Mouse (Mus musculus) retina, embryonic 14.5 days (tissue): ENCODE results near the gene Cpne2.

Experiments
- DNase-seq: peaks from one replicate; pipeline ENCODE4 v3.0.0-alpha.2; 2015; ENCODE audit warnings: low spot score

The Cpne2 gene

DNA sequence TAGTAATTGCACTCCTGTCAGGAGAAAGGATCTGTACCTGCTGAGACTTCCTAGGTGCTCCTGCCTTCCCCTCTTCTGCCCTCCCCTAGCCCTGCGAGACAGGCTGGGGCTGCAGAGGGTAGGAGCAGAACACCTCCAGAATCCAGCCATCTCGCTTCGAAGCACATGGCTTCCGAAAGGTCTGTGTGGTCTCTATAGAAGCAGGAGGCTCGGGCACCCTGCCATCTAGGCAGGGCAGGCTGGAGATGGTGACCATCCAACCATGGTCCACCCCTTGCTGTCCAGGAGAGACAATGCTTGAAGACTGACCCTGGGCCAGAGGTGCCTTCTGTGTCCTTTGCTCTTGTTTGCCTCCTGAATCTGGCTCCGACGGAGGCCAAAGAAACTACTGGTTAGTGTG, 2.8 kb downstream of the Cpne2 start:
- no peak for DNase-seq

DNA sequence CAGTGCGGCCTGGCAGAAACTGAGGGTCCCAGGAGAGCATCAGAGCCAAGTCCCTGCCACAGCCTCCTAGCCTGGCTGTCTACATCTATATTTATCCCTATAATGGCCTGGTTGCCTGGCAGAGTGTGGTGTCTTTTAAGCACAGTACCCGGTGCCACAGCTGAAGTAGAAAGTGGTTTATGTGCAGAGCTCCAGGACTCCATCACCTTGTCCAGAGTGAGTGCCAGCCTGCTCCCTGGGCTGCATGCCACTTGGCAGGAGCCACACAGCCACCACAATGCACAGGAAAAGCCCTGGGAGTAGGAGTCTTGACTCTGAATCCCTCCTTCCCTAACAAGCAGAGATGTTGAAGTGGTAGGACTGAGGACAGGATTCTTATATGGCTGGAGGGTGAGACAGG, 4.7 kb downstream of the Cpne2 start:
- DNase-seq: no peak

DNA sequence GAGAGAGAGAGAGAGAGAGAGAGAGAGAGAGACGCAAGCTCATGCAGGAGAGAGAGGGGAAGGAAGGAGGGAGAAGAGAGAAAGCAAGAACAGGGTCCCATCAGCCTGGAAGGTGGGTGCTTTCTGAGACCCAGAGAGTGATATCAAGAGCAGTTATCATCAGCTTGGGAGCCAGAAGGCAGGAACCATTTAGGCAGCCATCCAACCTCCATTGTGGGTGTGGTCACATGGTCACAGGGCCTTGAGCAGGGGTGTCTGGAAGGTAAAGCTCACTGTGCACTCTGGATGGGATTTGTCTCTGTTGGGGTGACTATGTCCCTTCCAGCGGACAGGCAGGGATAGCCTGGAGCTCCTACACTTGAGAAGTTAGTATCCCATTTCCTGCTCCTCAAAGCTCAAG, 7.2 kb downstream of the Cpne2 start:
- DNase-seq: no peak

DNA sequence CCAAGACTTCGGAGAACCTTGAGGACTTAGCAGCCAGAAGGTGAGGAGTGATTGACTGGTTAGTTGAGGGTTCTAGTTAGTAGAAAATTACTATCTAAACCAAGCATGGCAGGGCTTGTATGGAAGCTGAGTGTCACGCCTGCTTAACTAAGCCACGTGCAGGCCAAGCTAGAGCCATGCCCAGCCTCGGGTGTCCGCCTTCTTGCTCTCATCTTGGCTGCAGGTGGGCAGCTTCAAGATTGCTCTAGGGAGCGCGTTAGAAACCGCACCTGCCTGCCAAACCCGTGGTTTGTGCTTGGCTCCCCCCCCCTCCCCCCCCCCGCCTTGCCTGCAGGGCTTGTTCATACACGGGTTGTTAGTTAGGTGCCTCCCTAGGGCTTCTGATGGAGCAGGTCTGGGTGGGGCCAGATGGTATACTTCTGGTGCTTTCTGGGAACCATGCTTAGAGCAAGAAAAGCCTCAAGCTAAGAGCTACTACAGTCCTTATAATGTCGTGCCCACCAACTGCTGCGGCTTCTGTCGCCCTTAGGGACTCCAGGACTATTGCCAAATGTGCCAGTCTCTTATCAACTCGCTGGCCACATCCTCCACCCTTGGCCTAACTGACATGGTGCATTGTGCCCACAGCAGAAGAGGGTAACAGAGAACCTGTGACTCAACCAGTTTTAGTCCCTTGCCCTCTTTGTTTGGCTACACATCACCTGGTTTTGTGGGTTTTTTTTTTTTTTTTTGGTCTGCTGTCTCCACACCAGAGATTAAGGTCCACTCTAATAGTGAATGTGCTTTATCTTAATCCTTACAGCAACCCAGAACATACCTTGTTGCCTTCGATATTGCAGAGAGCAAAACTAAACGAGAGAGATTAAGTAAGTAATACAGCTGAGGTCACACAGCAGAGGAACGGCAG, 8.4 kb downstream of the Cpne2 start:
- no peak for DNase-seq

DNA sequence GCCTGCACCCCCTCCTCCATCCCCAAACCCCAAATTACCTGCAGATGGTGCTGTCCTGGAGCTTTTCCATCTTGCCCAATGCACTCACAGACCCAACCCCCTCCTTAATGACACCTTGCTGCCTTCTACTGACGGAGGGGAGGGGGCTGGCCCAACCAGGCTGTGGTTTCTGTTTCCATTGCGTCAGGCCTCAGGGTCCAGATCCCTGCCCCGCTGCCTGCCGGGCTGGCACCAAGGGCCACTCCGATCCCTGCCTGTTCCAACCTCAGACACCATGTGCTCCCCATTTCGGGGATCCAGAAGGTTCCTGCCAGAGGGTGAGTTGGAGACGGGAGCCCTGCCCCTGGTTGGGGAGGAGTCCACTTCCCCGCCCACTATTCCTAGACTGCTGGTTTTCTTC, 11.2 kb downstream of the Cpne2 start:
- no peak for DNase-seq

DNA sequence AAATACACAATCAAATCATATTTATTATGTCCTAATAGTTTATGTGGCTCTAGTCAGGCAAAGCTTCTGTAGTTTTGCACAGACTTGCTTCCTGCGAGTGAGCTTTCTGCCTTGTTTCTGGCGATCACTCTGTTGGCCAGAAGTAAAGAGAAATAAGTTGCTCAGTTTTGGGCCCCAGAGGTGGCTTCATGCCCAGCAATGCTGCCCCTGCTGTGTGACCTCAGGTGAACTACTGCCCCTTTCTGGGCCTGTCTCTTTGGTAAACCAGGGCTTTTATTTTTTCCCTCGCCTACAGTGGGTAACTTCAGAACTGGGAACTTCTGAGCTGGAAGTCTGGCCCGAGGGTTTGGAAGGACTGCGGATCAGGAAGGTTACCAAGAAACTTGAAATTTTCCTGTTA, 16.3 kb downstream of the Cpne2 start:
- no peak for DNase-seq

DNA sequence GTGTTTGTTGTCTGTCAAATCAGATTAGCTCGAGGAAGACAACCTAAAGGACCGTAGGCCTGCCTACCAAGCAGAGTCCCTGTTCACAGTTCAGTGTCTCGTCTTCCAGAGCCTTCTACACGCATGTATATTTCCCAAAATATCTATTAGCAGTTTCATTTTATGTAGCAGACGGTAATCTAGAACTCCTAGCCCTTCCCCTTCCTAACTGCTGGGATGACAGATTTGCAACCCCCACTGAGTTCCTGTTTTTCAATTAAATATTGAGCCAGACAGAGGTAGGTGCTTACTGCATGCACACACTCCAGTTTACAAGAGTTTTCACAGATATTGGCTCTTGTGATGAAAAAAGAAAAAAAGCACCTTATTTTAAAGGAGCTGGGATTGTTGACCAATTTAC, 16.7 kb downstream of the Cpne2 start:
- no peak for DNase-seq

DNA sequence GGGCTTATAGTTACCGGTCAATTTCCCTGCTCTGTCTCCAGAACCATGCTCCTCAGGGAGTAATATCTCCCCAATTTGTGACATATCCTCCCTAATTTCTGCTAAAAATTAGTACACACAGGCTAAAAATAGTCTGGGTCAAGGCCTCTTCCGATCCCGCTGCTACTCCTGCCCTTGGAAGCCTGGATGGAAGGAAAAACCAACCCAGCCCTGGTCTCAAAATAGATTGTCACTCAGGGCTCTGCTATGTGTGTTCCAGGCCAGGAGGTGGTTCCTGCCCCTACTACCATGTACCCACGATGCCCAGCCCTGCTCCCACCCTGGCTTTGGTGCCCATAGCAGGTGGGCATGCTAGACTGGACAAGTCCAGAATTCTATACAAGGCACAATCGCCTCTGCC, 17.2 kb downstream of the Cpne2 start:
- no peak for DNase-seq

DNA sequence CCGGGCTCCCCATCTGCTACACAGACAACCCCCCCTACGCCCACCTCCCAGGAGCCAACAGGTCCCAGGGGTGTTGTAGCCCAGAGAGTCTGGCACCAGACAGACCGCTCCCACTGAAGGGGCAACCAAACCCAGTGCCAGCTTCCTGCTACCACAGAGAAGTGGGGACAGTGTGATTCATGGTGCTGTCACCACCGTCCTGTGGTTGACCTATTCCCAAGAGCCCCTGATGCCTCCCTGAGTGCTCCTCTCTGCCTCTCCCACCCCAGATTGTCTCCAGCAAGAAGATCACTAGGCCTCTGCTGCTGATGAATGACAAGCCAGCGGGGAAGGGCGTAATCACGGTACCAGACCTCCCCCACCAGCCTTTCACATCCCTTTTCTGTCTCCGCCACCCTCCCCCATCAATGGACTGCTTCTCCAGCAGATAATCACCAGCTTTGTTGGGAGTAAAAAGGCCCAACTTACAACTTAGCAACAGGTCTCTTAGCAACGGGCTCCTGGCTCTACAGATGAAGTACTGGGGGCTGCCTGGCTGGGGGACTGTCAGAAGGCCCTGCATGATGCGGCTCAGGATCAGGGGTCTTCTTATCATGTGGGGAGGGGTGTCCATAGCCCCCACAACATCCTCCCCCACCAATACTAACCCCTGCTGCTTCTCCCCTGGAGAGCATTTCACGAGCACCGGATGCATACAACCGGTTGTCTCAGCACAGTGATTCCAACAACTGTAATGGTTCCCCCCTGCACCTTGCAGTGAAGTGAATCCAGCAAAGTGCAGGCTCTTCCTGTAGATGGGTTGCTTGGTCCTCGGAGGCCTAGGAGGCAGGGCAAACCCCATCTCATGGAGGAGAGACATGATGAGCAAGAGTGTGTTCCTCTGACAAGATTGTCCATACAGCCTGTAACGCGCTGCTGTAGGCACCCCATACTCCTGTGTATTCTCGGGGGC, 19.0 kb downstream of the Cpne2 start:
- peak; percentile 58 for DNase-seq

DNA sequence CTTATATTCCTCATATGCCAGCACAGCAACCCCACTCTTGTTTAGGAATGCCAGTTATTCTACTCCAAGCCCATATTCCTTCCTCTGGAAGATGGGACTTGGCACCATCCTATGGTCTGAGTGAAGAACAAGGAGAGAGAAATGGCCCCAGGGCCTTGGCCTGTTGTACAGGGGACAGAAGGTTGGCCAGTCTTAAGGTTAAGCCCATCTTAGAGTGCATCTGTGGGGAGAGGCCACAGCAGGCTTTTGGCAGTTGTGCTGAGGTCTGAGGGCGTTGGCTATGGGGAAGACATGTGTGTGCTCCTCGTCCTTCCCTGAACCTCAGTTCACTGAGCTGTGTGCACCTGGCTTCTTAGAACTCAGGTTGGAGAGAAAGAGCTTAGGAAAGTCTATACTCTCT, 19.9 kb downstream of the Cpne2 start:
- DNase-seq: no peak

DNA sequence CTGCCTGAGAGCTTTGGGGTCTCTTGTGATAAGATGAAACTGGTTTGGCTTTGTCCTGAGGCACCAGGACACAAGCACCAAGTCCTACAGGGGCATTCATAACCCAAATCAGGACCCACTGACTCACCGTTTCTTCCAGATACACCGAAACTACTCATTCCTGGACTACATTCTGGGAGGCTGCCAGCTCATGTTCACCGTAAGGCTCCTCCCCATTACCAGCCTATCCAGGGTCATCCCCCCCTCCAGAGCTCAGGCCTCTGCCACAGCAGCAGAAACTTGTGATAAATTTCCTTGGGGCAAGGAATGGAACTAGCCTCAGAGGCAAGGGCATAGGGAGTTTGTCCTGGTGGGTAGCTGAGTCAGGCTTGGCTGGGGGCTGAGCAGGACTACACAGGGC, 24.5 kb downstream of the Cpne2 start:
- no peak for DNase-seq

DNA sequence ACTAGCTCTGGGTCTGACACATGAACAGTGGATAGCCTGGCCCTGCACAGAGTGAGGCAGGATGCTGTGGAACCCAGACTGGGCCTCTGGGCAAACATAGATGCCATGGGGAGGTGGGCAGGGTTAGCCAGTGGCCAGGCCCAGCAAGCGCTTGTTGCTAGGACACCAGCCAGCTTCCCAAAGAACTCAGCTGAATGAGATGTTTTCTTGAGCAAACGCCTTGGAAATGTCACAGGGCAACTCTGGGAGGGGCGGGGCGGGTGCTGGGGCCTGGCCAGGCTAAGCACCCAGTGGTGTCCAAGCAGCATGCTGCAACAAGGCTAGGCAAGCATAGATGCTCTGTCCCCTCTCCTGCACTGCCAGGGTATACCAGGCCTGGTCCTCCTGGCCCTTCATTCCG, 28.5 kb downstream of the Cpne2 start:
- DNase-seq: no peak

DNA sequence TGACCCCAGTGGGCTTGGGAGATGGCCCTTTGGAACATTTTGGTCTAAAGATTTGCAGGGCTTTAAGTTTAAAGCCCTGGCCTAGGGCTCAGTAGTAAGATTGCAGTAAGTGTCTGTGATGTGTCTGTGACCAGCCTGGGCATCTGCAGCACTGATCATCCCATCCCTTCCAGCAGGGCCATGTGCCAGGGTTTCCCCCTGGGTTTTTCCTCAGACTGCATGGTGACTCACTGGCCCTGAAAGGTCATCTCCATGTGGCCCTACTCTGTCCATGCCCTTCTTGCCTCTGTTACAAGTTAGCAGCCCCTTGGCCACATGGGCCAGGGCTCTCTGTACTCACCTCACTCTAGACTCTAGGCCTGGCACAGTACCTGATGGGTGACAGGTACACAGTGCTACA, 31.6 kb downstream of the Cpne2 start:
- no peak for DNase-seq

DNA sequence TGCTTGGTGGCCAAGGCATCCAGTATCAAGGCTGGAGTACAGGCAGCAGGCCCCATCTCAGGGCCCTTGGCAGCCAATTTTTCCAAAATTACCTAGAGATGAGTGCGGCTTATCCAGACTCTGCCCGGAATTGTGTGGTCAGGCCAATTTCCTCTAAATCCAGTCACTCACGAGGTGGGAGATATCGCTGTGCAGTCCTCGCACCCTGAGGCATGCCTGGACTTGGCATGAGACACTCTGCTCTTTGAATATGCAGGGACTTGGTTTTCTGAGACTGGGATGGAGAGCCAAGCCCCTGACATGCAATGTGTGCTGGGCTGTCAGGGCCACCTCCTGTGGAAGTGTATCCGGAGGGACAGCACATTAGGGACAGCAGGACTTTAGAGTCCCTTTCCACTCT, 33.2 kb downstream of the Cpne2 start:
- DNase-seq: no peak

DNA sequence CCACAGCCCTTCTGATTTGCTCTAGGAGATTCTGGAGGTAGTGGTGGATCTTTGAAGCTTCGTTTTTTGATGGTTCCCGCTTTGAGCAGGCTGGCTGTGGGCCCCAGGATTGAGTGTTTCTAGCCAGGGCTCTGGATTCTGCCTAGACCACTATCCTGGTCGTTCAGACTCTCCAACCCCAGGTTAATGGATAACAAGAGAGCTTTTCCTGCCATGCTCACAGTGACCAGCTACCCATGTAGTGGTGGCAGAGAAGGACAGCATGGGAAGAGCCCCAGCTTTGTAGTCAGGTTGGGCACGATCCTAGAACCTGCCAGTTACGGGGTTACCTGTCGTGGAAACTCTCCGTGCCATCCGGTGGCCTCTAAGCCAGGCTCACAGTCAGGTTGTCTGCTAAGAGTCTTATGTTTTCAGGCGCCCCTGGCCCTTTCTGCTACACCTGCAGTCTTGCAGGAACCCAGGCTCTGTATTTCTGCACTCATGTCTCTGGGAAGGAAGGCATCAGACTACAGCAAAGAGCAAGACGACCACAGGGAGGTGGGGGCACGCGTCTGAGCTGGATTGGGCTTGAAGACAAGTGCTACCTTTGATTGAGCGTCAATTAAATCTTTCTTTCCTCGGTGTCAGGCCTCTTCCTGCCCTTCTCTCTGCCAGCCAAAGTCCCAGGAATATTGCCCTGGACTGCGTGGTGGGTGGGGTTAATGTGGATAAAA, 33.8 kb downstream of the Cpne2 start:
- DNase-seq: no peak

DNA sequence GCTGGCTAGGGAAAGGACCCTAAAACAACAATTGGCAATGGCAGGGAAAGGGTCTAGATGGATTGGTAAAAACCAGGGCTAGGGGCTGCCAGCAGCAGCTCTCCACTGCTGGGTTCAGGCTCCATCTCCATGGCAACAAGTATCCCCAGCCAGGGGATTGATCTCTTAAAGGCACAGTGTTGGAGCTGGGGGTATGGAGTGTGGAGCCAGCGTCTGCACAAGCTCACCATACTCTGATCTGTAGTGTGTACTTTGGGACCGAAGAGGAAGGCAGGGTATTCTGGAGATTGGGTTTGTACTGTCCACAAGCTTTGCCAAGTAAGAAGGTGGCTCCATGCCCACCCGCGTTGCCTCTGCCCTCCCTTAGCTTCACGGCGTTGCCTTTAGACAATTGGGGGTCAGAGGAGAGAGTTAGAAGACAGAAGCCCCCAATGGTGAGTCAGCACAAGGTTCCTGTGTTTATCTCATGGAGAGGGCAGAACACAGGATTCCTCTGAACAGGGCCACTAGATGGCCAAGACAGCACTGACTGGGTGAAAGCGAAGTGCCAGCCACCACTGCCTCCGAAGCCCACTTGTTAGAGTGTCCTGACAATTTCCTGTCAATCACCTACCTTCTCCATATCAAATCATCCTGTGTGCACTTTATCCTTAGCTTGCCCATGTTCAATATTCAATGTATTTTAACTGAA, 34.5 kb downstream of the Cpne2 start:
- DNase-seq: peak; percentile 69

DNA sequence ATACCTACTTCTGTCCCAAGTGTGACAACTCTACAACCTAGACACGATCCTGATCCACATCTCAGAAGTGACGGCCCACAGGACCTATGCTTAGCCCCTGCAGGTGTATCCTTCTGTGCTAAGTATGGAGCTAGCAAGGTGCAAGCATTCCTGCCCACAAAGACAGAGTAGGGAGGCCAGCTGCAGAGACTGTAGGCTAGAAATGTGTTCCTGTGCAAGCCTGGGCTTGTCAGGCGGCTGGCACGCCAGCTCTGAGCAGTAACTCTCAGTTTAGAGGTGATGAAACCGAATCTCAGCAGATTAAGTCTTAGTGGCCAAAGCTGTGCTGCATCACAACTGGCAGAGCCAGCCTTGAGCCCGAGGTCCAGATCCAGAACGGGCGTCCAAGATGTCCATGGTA, 35.3 kb downstream of the Cpne2 start:
- DNase-seq: no peak

DNA sequence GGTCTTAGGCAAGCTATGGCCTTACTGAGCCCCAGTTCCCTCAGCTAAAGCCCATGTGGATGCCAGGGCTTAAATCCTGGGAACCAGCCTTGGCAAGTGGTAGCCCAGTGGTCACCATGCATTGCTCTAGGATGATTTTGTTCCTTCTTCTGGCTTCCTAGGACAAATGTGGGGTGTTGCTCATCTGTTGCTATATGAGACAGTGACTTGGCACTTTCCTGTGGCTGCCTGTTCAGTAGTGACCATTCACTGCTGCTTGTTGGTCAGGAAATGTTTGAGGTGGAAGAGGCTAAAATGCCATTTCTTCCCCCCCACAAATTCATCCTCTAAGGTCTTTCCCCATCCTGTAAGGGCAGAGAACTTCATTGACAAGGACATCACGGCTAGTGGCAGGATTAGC, 36.6 kb downstream of the Cpne2 start:
- DNase-seq: no peak

DNA sequence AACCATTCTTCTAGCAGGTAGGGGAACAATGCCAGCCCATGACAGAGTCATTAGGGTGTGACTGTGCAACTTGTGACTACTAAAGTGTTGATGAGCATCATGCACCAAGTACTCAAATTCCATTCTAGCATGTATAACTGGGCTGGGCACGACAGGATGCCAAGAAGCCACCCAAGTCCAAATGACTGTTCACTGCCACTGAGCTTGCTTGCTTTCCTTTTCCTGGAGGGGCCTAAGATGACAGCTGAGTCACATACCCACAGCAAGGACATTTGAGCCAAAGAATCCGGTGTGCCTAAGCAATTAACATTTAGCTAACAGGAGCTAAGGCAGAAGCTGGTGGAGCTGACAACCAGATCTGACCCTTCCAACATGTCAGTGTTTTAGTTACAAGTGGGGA, 39.1 kb downstream of the Cpne2 start:
- DNase-seq: no peak

DNA sequence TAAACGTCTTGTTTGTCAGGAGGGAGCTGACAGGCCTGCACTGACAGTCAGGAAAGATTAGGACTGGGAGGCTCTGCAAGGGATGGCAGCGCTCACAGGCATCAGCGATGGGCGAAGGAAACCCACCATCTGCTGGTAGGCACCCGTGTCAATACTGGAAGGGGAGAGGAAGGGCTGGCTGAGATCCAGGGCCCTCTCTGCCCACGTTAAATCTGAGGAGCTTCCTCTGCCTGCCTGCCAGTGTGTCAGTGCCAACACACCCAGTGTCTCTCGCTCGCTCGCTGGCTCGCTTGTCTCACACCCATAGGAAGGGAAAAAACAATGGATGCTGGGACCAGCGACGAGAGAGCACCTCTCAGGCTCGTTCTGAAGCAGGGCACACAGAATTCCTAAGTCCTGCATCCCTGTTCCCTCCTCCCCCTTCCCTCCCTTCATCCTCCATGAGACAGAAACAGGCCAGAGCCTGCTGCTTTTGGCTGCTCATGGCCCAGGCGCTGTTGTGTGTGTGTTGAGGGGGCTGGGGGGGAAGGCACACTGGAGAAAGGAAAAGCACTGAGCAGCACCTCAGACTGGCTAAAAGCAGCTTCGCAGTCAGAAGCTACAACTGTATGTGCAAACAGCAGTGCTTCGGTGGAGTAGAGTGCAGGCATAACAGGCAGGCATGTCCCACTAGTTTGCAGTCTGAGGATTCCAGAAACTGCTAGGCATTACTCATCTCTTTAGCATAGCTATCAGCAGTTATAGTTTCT, 41.5 kb downstream of the Cpne2 start:
- DNase-seq: no peak

DNA sequence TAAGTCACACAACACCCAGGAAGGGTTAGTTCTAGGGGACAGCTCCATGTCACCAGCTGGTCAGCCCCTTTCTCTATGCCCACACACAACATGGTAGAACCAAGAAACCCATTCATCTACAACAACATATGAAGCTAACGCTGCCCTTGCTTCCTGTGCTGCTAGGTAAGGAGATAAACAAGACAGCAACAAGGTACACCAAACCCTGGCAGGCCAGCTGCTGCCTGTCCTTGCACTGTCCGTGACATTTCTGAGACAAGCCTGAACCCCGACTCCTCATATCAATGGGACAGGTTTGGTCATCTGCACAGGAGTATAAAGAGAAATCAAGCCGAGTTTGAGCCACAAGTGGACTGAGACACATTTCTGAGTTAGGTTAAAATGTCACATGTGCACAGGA, 42.4 kb downstream of the Cpne2 start:
- DNase-seq: no peak
